Mouse (Mus musculus) G1E (cell line): ENCODE results near the gene Slc22a15.

ENCODE experiments used
- CTCF ChIP-seq: IDR thresholded peaks from 2 replicates; pipeline ENCODE4 v1.5.1; 2012; ENCODE audit warnings: low read depth, low read length, inconsistent platforms, mixed read lengths
- GATA2 ChIP-seq: IDR thresholded peaks from 2 replicates; pipeline ENCODE4 v1.6.1; 2012; ENCODE audit warnings: low read depth, low read length, inconsistent platforms, borderline replicate concordance
- TAL1 ChIP-seq: conservative IDR thresholded peaks from 2 replicates; pipeline ENCODE4 v1.6.1; 2012; ENCODE audit warnings: low read depth, low read length, inconsistent platforms, mixed read lengths

DNA sequence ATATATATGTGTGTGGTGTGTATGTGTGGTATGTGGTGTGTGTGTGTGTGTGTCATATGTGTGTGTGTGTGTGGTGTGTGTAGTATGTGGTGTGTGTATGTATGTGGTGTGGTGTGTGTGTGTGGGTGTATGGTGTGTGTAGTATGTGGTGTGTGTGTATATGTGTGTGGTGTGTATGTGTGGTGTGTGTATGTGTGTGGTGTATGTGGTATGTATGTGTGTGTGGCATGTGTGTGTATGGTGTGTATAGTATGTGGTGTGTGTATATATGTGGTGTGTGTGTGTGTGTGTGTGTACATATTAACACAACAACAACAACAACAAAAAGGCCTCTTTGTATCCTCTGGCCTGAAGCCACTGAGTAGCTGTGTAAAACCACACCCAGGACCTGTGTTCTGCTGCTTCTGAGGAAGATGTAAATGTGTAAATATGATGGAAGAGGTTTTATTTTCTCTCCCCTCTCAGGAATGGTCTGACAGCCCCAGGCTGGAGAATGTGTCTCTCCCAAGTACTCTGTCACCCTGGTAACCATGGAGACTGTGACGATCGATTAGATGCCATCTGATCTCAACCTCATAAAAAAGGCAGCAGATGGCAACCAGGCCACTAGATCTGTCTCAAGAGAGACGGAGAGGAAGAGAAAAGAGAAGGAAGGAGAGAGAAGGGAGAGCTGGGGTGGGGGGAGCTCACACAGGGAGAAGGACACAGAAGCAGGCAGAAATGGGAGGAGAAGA lies 42.7 kb upstream of the Slc22a15 start:
- TF ChIP-seq CTCF = no peak
- TF ChIP-seq GATA2 = no peak
- TF ChIP-seq TAL1 = no peak
